ENCODE assay signal across 8 mouse cellular contexts in the genomic region with DNA sequence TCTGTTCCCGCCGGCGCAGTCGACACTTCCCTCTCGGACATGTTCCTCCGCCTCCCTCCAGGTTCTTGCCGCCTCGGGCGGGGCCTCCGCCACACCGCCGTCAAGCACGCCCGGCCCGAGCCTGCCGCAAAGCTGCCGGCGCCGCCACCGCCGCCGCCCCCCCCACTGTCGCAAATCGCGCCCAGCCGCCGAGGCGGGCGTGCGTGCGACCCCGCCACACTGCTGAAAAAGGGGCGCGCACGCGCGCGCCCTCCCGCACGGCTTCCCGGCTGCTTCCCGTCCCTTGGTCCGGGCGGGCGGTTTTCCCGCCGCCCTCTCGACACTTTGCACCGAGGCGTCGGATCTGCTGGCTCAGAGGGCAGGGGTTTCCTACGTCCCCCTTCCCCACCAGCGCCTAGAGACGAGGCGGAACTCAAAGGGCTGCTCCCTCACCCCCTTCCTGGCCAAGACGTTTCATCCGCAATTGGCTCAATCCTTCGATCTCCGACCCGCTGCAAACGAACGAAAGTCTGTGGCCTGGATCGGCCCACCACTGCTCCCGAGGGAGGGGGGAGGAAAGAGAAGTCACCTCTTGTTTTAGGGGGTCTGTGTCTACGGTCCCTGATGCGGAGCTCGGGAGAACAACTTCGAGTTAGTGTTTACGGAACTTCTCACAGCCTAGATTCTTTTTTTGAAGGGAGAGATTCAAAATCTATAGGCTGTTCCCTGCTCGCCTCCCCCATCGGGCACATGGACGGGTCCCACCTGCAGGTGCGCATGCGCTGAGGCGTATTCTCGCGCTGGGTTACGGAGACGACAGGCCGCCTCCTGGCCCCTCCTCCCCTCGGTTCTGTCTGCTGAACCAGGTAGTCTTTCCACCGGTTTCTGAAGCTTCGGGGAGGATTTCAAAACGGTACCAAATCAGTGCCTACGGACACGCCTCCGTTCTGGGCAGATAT. TPM values are rescaled to one million over a fixed set of nuclear protein-coding genes. Genes with fewer than 3 reads are reported as not detected.
DNase-seq lines count a peak whose midpoint lies in the region; ATAC-seq and TF ChIP-seq lines count a peak whose summit lies in the region.

TSS of gene Eed (minus strand) at position 499 of the 938 bp plus-strand sequence.

- peak within 1 kb of the TSS; percentile 98 for H3K4me3 ChIP-seq in E14TG2a.4 (replicated peaks; ENCODE audit: low read length)
- H3K4me3 ChIP-seq in forebrain, embryonic 13.5 days, result peak within 1 kb of the TSS; percentile 88
- H3K4me3 ChIP-seq in liver, postnatal 0 days (ENCODE audit: low read depth, low read length), result peak within 1 kb of the TSS; percentile 97
- H3K4me3 ChIP-seq in neural tube, embryonic 14.5 days (ENCODE audit: low read depth, low read length), result peak within 1 kb of the TSS; percentile 46

- DNase-seq in c-Kit-positive CD71-positive TER-119-positive erythroid progenitor cells, embryonic 14.5 days (ENCODE audit: low spot score), result peak; percentile 95
- peak; percentile 96 for DNase-seq in heart, postnatal 10 days
- DNase-seq in large intestine, adult 2 months (ENCODE audit: low read depth, low spot score), result peak; percentile 67
- DNase-seq in liver, postnatal 0 days, result peak; percentile 96
- peak; percentile 96 for DNase-seq in testis, postnatal 10 days (ENCODE audit: low spot score)

- TF ChIP-seq EP300 in liver, postnatal 0 days (IDR thresholded peaks at IDR 0.05; ENCODE audit: low read depth), result peak; percentile 64; the same call in 1 of the 2 replicates

- peak; percentile 93 for ATAC-seq in forebrain, embryonic 13.5 days
- peak; percentile 86 for ATAC-seq in liver, postnatal 0 days
- ATAC-seq in neural tube, embryonic 14.5 days (ENCODE audit: low read depth), result peak; percentile 94

- no peaks in the 10 kb centered on the region for H3K9me3 ChIP-seq in E14TG2a.4 (ENCODE audit: low read length)
- no peaks in the 10 kb centered on the region for H3K9me3 ChIP-seq in forebrain, embryonic 13.5 days (replicated peaks)
- no peaks in the 10 kb centered on the region for H3K9me3 ChIP-seq in liver, postnatal 0 days (ENCODE audit: low read length)
- no peaks in the 10 kb centered on the region for H3K9me3 ChIP-seq in neural tube, embryonic 14.5 days (ENCODE audit: control insufficient read depth, low read length)

- under 1% methylated on average over 72 of the region's 87 CpGs for WGBS in forebrain, embryonic 13.5 days
- WGBS in large intestine, adult 2 months, result under 1% methylated on average over 83 of the region's 87 CpGs
- under 1% methylated on average over 81 of the region's 87 CpGs for WGBS in liver, postnatal 0 days (ENCODE audit: insufficient replicate concordance)
- under 1% methylated on average over 86 of the region's 87 CpGs for WGBS in neural tube, embryonic 14.5 days

- intact Hi-C loops in heart, postnatal 10 days (cut with DNase I), result no loop called here

- H3K9ac ChIP-seq in forebrain, embryonic 13.5 days, result peak within 1 kb of the TSS; percentile 89
- H3K9ac ChIP-seq in liver, postnatal 0 days (replicated peaks), result peak within 1 kb of the TSS; percentile 96
- H3K9ac ChIP-seq in neural tube, embryonic 14.5 days (replicated peaks; ENCODE audit: low read depth, low read length), result peak within 1 kb of the TSS; percentile 52

- peak within 1 kb of the TSS; percentile 100 for H3K27ac ChIP-seq in forebrain, embryonic 13.5 days
- H3K27ac ChIP-seq in liver, postnatal 0 days (ENCODE audit: low read depth), result peak within 1 kb of the TSS; percentile 100
- H3K27ac ChIP-seq in neural tube, embryonic 14.5 days (ENCODE audit: low read depth, low read length), result peak within 1 kb of the TSS; percentile 96

- peaks cover 32% of the 10 kb centered on the region for H3K36me3 ChIP-seq in E14TG2a.4 (ENCODE audit: insufficient read depth, low read length)
- peaks cover 10% of the 10 kb centered on the region for H3K36me3 ChIP-seq in forebrain, embryonic 13.5 days (ENCODE audit: poor library complexity, severe bottlenecking)
- peaks cover 10% of the 10 kb centered on the region for H3K36me3 ChIP-seq in liver, postnatal 0 days (replicated peaks; ENCODE audit: insufficient read depth, low read length)
- H3K36me3 ChIP-seq in neural tube, embryonic 14.5 days (ENCODE audit: control insufficient read depth, insufficient read depth, low read length), result peaks cover 1% of the 10 kb centered on the region; the same call in 1 of the 2 replicates

- no peaks in the 10 kb centered on the region for H3K27me3 ChIP-seq in E14TG2a.4 (ENCODE audit: insufficient read depth, low read length)
- no peaks in the 10 kb centered on the region for H3K27me3 ChIP-seq in forebrain, embryonic 13.5 days
- H3K27me3 ChIP-seq in liver, postnatal 0 days (ENCODE audit: insufficient read depth, low read length), result no peaks in the 10 kb centered on the region
- H3K27me3 ChIP-seq in neural tube, embryonic 14.5 days (ENCODE audit: control insufficient read depth, insufficient read depth, low read length), result no peaks in the 10 kb centered on the region

- no peak for TF ChIP-seq CTCF in E14TG2a.4 (conservative IDR thresholded peaks at IDR 0.05; ENCODE audit: low read length)
- TF ChIP-seq CTCF in liver, postnatal 0 days (IDR thresholded peaks at IDR 0.05; ENCODE audit: low read depth), result no peak

- peaks cover 64% of the 10 kb centered on the region for H3K4me1 ChIP-seq in E14TG2a.4 (replicated peaks; ENCODE audit: low read depth, low read length)
- peaks cover 21% of the 10 kb centered on the region for H3K4me1 ChIP-seq in forebrain, embryonic 13.5 days
- peaks cover 11% of the 10 kb centered on the region for H3K4me1 ChIP-seq in liver, postnatal 0 days (ENCODE audit: insufficient read depth)
- peaks cover 8% of the 10 kb centered on the region for H3K4me1 ChIP-seq in neural tube, embryonic 14.5 days (ENCODE audit: control insufficient read depth, insufficient read depth, low read length)

- H3K4me2 ChIP-seq in forebrain, embryonic 13.5 days, result peak within 1 kb of the TSS; percentile 79
- H3K4me2 ChIP-seq in liver, postnatal 0 days (ENCODE audit: low read depth, low read length), result peak within 1 kb of the TSS; percentile 76
- peak within 1 kb of the TSS; percentile 92 for H3K4me2 ChIP-seq in neural tube, embryonic 14.5 days (ENCODE audit: low read depth, low read length)

RNA-seq across cellular contexts. Expression of gene Eed, which starts in this region (rescaled TPM):
- 60.0 and 61.0 TPM in 2 replicates for polyA plus RNA-seq in forebrain, embryonic 13.5 days (2015; fragmentation: Nextera tagmentation; extraction: Ambion mirVana)
- 10 to 100 TPM; 26.6 to 30.3 TPM for total RNA-seq in heart, postnatal 10 days (2021)
- polyA plus RNA-seq in large intestine, adult 2 months (2012; rRNA removed), result 9.8 and 17.8 TPM in 2 replicates
- 22.3 and 28.3 TPM in 2 replicates for polyA plus RNA-seq in liver, postnatal 0 days (2015; fragmentation: Nextera tagmentation; extraction: Ambion mirVana)
- polyA plus RNA-seq in neural tube, embryonic 14.5 days (2014; fragmentation: Nextera tagmentation; extraction: Ambion mirVana), result 30.3 and 32.9 TPM in 2 replicates

Comparison
In these comparisons a context has a peak if more than half of its experiments do, and no peak if none do; other contexts are left out.
1. Peak in every context shown above with its lines: DNase-seq, ATAC-seq, H3K4me3 ChIP-seq and H3K27ac ChIP-seq.
2. H3K4me3 ChIP-seq: peak in every context shown above with its lines; median percentile 98 in E14TG2a.4; 97 in liver, postnatal 0 days; 88 in forebrain, embryonic 13.5 days; 46 in neural tube, embryonic 14.5 days.